Mouse (Mus musculus): ENCODE measurements around the gene Synj1.

The Synj1 gene

GRCm38 (mm10) chr16:90934687-90935328, 76.3 kb downstream of the Synj1 start, which contains the start of gene Cfap298:
Gene Cfap298 (minus strand): TSS chr16:90935114.
- DNase-seq, result peak; percentile 95

GRCm38 (mm10) chr16:90934193-90934686, 76.9 kb downstream of the Synj1 start:
- DNase-seq, result peak; percentile 80

DNA sequence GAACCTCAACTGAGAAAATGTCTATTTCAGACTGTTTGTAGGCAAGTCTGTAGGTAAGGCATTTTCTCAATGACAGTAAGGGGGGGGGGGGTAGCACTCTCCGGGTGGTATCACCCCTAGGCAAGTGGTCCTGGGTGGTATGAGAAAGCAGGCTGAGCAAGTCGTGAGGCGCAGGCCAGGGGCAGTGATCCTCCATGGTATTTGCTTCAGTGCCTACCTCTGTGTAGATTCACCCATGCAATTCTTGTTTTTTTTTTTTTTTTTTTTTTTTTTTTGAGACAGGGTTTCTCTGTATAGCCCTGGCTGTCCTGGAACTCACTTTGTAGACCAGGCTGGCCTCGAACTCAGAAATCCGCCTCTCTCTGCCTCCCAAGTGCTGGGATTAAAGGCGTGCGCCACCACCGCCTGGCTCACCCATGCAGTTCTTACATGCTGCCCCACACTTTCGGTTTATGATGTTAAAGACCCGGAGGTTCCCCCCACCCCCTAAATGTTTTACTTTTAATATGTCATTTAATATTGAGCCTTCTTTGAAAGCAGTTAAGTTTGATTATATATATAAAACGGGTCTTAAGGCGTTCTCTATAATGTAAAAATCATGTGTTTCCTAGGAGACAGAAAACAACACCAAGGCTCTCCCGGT, 77.5 kb downstream of the Synj1 start:
- DNase-seq, result no peak

GRCm38 (mm10) chr16:90927446-90927845, 83.7 kb downstream of the Synj1 start:
- DNase-seq, result no peak

- DNase-seq, result peak; percentile 81
Measured at GRCm38 (mm10) chr16:90925461-90925860, 85.6 kb downstream of the Synj1 start.

DNA sequence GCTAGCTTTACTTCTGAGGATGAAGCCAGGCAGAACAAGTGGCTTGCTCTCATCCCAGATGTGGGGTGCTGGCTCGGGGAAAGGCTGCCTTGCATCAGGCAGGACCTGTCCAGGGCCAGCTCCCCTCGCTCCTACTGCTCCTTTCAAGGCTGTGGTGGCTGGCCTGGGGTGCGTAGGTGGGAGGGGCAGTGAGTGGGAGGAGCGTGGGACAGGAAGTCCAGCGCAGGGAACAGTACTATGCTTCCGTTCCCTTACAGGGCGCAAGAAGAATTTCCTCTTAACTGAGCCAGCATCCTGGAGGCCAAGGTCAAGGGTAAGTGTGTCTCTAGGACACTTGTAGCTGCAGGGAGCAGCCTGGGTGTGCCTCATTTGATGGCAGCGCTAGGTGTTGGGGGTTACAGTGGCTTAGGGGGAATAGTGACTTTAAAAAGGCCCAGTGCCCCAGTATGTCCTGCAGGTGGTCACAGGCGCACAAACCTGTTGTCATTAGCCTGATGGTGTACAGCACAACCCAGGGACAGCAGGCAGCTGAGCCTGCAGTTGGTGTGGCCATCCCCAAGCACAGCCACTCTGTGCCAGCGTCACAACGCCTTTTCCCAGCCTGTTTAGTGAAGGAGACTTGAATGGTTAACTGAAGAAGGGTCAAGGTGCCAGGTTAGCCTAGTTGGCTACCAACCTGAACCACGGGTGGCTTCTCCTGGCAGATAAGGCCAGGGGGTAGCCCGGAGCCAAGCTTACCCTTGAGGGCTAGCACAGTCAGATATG, 86.3 kb downstream of the Synj1 start:
- DNase-seq, result peak; percentile 63

GRCm38 (mm10) chr16:90921471-90922159, 89.5 kb downstream of the Synj1 start:
- DNase-seq, result peak; percentile 68

DNA sequence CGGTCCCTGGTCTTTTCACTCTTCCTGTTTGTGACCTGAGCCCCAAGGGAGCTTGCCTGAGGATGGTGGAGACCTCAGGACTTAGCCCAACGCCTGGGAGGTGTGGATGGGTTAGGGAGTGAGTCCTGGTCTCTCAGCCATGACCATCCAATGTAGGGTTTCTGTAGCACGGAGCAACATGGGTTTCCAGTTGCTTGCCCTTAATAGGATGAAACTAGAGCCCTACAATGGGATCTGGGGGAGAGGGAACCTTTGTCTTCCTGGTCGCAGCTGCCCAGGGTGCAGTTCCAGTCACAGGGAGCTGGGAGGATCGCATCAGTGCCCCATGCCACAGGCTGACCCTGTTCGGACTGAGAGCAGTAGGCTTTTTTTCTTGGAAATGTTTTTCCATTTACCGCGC, 94.0 kb downstream of the Synj1 start:
- DNase-seq, result no peak

DNA sequence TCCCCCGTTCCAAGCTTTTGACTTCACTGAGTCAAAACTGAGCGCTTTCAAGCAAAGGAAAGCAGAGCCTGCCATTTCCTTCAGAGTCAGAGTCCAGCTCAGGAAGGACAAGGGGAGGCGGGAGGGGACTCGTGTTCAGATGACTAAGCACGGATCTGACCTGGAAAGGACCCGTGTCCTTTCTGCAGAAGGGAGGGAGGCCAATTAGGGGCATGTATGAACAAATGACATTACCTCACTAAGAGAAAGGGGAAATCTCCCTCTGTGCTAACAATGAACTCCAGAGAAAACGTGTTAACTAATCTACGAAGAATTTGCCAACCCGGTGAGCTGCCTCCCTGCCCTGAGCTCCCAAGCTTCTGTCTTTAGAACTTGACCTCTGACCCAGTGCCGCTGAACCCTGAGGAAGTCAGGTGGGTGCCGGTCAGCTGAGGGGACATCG, 95.0 kb downstream of the Synj1 start:
- peak; percentile 55 for DNase-seq

- DNase-seq, result peak; percentile 43
Measured at GRCm38 (mm10) chr16:90911766-90912165, 99.3 kb downstream of the Synj1 start.

DNA sequence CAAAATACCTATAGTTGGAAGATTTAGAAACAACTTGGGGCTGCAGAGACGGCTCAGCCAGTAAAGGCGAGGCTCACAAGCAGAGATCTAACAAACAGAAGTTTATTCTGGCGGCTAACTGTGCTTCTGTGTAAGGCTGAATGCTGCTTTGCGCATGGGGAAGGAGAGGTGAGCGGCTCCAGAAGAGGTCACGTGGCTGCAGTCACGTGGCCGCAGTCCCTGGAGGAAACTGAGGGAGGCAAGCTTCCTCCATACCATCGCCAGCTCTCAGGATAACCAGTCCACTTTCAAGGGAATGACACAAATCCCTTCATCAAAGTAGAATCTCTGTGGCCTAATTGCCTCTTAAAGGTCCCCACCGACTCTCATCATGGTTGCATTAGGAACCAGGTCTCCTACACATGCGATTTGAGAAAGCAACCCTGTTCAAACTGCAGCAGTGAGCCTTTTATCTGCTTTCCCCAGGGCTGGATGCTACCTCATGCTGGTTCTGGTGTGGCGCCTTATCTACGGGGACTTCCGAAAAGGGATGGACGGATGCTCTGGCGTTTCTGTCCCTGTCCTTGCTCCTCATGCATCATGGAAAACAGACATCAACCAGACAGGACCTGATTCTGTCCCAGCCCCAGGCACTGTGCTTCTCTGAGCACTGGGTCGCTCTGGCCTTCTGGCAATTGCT, 100.1 kb downstream of the Synj1 start:
- DNase-seq, result no peak

GRCm38 (mm10) chr16:90907250-90907649, 103.9 kb downstream of the Synj1 start:
- DNase-seq, result no peak

DNA sequence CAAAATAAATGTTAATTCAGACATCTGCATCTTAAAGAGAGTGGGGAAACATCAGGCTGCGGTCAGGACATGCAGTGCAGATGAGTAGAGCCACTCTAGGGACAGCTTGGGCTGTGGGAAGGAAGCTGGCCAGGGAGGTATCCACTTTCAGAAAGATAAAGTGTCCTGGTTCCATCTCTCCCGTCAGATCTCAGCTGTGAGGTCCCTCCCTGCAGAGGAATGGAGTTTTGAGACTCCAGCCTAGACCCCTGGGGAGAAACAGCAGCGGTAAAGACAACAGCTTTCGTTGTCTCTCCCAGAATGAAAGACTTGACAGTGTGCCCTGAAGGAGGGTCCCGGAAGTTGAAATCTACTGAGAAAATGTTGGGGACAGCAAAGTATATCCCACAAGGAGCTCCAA, 107.8 kb downstream of the Synj1 start:
- DNase-seq, result no peak

GRCm38 (mm10) chr16:90901364-90901763, 109.7 kb downstream of the Synj1 start:
- peak; percentile 46 for DNase-seq

DNA sequence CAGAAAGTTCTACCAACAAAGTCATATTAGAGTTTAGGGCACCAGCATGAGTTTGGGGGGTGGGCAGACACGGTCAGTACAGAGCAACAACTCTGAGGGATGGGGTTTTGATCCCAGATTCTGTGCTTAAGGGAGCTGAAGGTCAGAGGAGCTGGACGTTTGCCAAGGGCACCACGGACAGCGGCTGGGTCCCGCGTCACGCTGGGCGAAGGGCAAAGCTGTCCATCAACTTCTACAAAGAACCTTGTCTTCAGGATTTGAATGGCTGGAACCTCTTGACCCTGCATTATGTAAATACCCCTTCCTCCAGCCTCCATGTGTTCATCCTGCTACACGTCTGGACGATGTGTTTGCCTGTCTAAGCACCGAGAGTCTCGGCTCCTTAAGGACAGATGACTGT, 111.6 kb downstream of the Synj1 start:
- peak; percentile 40 for DNase-seq

GRCm38 (mm10) chr16:90897651-90898050, 113.5 kb downstream of the Synj1 start:
- peak; percentile 60 for DNase-seq

GRCm38 (mm10) chr16:90893792-90894191, 117.3 kb downstream of the Synj1 start:
- DNase-seq, result no peak

DNA sequence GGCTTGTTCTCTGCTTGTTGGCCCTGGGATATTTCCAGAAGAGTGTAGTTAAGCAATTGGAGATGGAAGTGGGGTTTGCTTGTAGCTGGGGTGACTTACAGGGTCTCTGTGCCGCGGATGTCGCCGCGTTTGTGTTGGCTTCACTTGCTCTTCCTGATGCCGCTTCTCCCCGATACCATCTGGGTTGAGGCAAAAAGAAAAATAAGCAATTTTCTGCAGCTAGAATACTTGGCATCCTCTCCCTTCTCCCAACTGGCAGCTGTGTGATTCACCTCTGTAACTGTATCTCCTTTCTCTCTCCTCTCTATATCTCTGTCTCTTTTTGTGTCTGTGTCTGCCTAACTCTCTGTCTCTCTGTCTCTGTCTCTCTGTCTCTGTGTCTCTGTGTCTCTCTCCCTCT, 118.1 kb downstream of the Synj1 start:
- no peak for DNase-seq

DNA sequence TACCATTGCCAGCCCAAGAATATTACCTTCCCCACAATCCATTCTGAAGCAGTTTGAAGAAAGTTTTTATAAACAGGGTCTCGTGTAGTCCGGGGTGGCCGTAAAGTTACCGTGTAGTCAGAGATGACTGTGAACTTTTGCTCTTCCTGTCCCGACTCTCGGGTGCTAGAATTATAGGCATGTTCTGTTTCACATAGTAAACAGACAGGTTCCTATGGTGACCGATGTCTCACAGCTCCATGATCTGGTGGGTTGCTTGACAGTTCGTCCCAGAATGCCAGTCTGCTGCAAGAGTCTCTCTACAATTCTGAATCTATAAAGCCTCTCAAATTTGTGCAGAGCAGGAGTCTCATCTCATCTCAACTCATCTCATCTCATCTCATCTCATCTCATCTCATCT, 119.0 kb downstream of the Synj1 start:
- peak; percentile 31 for DNase-seq

DNA sequence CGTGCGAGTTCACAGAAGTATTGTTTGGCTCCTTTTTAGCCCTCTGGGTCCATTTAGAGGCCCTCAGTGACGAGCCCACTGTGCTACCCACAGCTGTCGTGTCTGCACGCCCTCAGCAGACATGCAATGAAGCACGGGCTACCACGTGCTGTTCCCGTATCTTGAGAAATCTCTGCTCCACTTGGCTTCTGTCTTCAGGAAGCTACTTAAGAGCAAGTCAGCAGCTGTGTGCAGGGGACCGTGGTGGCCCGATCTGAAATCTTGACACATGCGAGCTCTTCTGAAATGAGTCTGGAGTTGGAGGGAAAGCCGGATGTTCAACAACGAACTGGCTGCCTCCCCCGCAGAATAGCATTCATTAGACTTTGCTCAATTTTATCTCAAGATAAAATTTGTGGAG, 119.5 kb downstream of the Synj1 start:
- DNase-seq, result peak; percentile 60

DNA sequence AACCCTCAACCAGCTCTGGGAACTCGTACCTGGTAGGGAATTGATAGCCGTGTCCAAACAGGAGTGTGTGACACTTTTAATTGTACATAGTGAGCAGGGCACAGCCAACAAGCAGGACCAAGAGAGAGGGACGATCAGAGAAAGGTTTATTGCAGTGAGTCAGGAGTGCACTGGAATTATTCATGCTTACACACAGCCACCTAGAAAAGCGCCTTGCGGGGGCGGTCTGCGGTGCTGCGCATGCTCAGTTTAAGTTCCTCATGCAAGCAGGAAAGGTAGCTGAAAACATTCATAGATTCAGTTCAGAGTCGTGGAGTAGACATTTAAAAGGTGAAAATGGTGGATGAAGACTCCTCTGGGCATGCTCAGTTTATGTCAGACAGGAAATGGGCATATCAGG, 120.4 kb downstream of the Synj1 start:
- no peak for DNase-seq

Data from lung, postnatal 10 days (tissue).